Mouse (Mus musculus): ENCODE results near the gene Higd2a. TPM values are rescaled to one million over a fixed set of nuclear protein-coding genes. Genes with fewer than 3 reads are reported as not detected.

Higd2a gene
- 100 to 1,000 TPM; 178 to 218 (median 190) TPM for total RNA-seq (2022)

GRCm38 (mm10) chr13:54589996-54590951 lies at the start of gene Higd2a, which contains the start of gene Nop16:
Gene Higd2a (plus strand): TSS chr13:54590207.
Gene Nop16 (minus strand): TSS chr13:54590090.
- peak; percentile 99 for DNase-seq (ENCODE audit: low spot score)

GRCm38 (mm10) chr13:54548036-54548435 lies 42.0 kb upstream of the Higd2a start:
- no peak for DNase-seq (ENCODE audit: low spot score)

- DNase-seq (ENCODE audit: low spot score): no peak
These were observed 33.8 kb upstream of the Higd2a start for GRCm38 (mm10) chr13:54556176-54556575.

GRCm38 (mm10) chr13:54556796-54557195 lies 33.2 kb upstream of the Higd2a start:
- peak; percentile 29 for DNase-seq (ENCODE audit: low spot score)

GRCm38 (mm10) chr13:54557652-54558051 lies 32.4 kb upstream of the Higd2a start:
- DNase-seq (ENCODE audit: low spot score): no peak

GRCm38 (mm10) chr13:54559656-54560055 lies 30.4 kb upstream of the Higd2a start:
- no peak for DNase-seq (ENCODE audit: low spot score)

GRCm38 (mm10) chr13:54560608-54561007 lies 29.4 kb upstream of the Higd2a start:
- DNase-seq (ENCODE audit: low spot score): no peak

GRCm38 (mm10) chr13:54562562-54562961 lies 27.4 kb upstream of the Higd2a start:
- no peak for DNase-seq (ENCODE audit: low spot score)

GRCm38 (mm10) chr13:54564232-54565200 lies 25.5 kb upstream of the Higd2a start:
- DNase-seq (ENCODE audit: low spot score): no peak

- peak; percentile 93 for DNase-seq (ENCODE audit: low spot score)
These were observed 24.8 kb upstream of the Higd2a start, which contains the start of gene 4833439L19Rik for GRCm38 (mm10) chr13:54565201-54565581. Gene 4833439L19Rik (minus strand): TSS chr13:54565435.

GRCm38 (mm10) chr13:54565594-54566345 lies 24.2 kb upstream of the Higd2a start:
- peak; percentile 52 for DNase-seq (ENCODE audit: low spot score)

- no peak for DNase-seq (ENCODE audit: low spot score)
These were observed 21.6 kb upstream of the Higd2a start for GRCm38 (mm10) chr13:54568380-54568779.

- no peak for DNase-seq (ENCODE audit: low spot score)
These were observed 20.7 kb upstream of the Higd2a start for GRCm38 (mm10) chr13:54569282-54569681.

- no peak for DNase-seq (ENCODE audit: low spot score)
These were observed 19.3 kb upstream of the Higd2a start for GRCm38 (mm10) chr13:54570736-54571135.

- no peak for DNase-seq (ENCODE audit: low spot score)
These were observed 18.4 kb upstream of the Higd2a start for GRCm38 (mm10) chr13:54571637-54572036.

GRCm38 (mm10) chr13:54572621-54573020 lies 17.4 kb upstream of the Higd2a start:
- DNase-seq (ENCODE audit: low spot score): no peak

- DNase-seq (ENCODE audit: low spot score): peak; percentile 67
These were observed 15.0 kb upstream of the Higd2a start, which contains the start of gene Arl10 for GRCm38 (mm10) chr13:54574854-54575481. Gene Arl10 (plus strand): TSS chr13:54575015.

GRCm38 (mm10) chr13:54575489-54575888 lies 14.5 kb upstream of the Higd2a start:
- DNase-seq (ENCODE audit: low spot score): no peak

- DNase-seq (ENCODE audit: low spot score): no peak
These were observed 12.1 kb upstream of the Higd2a start for GRCm38 (mm10) chr13:54577652-54578507.

- DNase-seq (ENCODE audit: low spot score): no peak
These were observed 8.6 kb upstream of the Higd2a start for GRCm38 (mm10) chr13:54581385-54581784.

Data from heart, adult 8-10 months (tissue).